Mouse (Mus musculus): Measurements from ENCODE around the gene Nrp1.
A peak's percentile ranks its signal among the peaks of the same experiment; 100 is the strongest.

Nrp1 gene

GRCm38 (mm10) chr8:128358406-128358755, at the start of gene Nrp1:
Gene Nrp1, plus strand, starts transcription at chr8:128358604.
- DNase-seq (ENCODE audit: low spot score): peak; percentile 68

DNA sequence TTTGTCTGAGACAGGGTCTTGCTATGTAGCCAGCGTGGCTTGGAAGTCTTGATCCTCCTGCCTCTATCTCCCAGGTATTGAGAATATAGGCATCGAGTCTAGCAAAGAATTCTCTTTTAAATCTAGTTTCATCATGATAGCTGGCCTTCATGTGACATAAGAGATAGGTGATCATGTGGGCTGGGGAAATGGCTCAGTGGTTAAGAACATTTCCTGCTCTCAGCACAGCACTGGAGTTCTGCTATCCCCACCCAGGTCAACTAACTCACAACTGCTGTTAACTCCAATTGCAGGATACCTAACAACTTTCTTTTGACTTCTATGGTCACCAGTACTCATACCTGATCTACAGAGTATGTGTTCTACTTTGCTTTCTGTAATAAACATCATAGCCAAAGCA, 37.6 kb upstream of the Nrp1 start:
- DNase-seq (ENCODE audit: low spot score): no peak

- no peak for DNase-seq (ENCODE audit: low spot score)
These were observed 31.1 kb upstream of the Nrp1 start for GRCm38 (mm10) chr8:128327281-128327680.

GRCm38 (mm10) chr8:128327922-128328321, 30.5 kb upstream of the Nrp1 start:
- DNase-seq (ENCODE audit: low spot score): no peak

DNA sequence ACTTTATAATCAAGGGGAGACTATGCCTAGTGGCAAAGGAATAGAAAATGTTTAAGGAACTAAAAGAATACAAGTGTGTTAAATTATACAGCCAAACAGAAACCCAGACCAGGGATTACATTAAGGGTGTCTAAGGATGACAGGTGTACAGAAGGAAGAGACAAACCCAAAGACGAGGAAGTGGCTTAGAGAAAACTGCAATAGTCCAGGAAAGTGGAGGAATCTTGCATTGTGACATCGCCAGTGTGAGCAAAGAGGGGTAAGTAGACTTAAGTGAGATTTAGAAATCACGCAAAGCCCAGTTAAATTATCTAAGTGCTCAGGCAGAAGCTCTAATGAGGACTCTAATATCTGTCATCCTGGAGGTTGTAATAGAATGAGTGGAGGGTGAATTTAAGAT, 28.9 kb upstream of the Nrp1 start:
- DNase-seq (ENCODE audit: low spot score): no peak

DNA sequence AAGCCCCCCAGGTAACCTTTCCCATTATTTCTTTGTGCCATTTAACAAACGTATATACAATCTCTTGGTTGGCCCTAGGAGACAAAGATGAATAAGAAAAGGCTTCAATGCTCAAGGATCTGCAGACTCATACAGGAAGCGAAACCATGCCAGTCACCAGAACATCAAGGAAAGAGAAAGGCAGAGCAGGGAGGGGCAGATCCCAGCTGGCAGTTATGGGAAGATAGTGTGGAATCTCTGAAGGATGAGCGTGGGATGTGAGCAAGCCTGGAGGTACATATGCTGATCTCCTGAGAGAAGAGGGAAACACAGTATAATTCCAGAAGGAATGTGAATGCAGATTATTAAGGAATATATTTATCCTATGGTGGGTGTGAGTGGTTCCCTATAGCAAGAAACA, 22.4 kb upstream of the Nrp1 start:
- no peak for DNase-seq (ENCODE audit: low spot score)

GRCm38 (mm10) chr8:128338951-128339350, 19.5 kb upstream of the Nrp1 start:
- DNase-seq (ENCODE audit: low spot score): no peak

- DNase-seq (ENCODE audit: low spot score): no peak
These were observed 18.9 kb upstream of the Nrp1 start for GRCm38 (mm10) chr8:128339521-128339920.

DNA sequence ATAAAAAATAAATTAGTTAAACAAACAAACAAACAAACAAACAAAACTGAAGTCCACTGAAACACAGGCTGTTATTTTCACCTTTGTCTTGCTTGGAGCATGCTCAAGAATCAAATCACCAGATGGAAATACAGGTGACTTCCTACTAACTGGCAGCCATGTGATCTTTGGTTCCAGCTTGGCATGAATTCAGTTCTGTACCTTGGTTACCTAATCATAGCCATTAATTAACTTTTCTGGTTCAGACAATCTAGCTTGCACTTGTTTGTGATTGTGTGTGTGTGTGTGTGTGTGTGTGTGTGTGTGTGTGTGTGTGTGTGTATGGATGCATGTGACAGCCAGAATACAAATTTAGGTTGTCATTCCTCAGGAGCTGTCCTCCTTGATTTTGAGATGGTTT, 8.0 kb upstream of the Nrp1 start:
- no peak for DNase-seq (ENCODE audit: low spot score)

GRCm38 (mm10) chr8:128351211-128351610, 7.2 kb upstream of the Nrp1 start:
- no peak for DNase-seq (ENCODE audit: low spot score)

- no peak for DNase-seq (ENCODE audit: low spot score)
These were observed 5.6 kb upstream of the Nrp1 start for GRCm38 (mm10) chr8:128352821-128353220.

GRCm38 (mm10) chr8:128353999-128354398, 4.4 kb upstream of the Nrp1 start:
- DNase-seq (ENCODE audit: low spot score): no peak

DNA sequence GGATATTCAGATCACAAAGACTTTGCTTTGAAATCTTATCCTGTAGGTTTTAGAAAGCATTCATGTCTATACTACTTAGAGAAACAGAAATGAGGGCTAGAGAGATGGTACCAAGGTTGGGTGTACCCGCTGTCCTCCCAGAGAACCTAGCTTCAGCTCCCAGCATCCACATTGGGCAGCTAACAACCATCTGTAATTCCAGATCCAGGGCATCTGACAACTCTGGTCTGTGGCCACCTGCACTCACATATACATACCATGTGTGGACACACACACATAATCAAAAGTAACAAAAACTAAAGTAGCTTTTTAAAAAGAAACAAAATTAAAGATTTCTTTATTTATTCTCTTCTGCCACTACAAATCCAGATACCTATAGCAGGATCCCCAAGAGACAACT, 3.3 kb upstream of the Nrp1 start:
- no peak for DNase-seq (ENCODE audit: low spot score)

DNA sequence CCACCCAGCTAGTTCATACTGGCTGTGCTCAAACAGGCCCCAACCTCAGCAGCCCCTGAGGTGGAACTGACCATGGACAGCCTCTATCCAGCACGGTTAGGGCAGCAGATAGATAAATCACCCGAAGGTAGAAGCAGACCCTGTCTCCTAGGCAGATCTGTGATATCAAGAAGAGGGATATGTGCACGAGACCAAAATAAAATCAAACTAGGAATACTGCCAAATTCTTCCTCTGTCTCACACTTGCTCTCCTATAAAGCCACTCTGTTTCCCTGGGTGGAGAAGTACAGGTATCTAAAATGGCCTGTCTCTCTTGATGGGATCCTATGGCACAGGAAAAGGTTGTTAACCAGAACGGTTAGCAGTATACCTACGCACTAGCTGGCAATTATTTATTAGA, 2.2 kb upstream of the Nrp1 start:
- DNase-seq (ENCODE audit: low spot score): peak; percentile 12

GRCm38 (mm10) chr8:128356796-128357539, 1.4 kb upstream of the Nrp1 start:
- DNase-seq (ENCODE audit: low spot score): peak; percentile 80

GRCm38 (mm10) chr8:128357540-128358405, 631 bp upstream of the Nrp1 start:
- DNase-seq (ENCODE audit: low spot score): peak; percentile 79

GRCm38 (mm10) chr8:128358756-128359520, 534 bp downstream of the Nrp1 start:
- peak; percentile 89 for DNase-seq (ENCODE audit: low spot score)

DNA sequence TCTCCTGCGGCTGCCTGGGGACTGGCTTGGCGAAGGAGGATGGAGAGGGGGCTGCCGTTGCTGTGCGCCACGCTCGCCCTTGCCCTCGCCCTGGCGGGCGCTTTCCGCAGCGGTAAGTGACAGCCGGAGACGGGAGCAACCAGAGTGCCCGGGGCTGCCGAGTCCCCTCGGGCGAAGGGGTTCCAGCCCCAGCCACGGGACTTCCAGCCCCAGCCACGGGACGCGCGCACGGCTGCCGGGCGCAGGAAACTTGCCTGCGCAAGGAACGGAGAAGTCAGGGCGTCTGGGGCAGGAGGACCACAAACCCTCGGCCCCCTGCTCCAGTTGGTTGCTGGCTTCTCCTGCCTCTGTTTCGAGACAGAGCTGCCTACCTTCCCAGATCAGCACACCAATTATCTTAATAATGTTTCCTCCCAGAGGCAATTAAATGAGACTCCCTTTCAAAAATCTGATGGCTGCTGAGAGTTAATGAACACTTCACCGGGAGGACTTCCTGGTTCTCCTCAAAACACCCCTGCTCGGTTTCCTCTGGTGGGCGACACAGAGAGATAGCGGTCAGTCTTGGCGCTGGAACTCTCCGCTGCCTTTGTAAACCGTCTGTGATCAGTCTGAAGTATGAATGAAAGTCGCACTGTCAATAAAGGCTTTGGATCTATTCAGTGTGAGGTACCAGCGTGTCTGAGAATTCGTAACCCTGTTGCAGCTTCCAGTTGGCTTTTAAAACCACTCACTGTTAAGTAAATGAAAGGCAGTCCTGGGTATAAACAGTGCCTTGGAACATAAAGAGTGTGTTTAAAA, 1.3 kb downstream of the Nrp1 start:
- peak; percentile 32 for DNase-seq (ENCODE audit: low spot score)

DNA sequence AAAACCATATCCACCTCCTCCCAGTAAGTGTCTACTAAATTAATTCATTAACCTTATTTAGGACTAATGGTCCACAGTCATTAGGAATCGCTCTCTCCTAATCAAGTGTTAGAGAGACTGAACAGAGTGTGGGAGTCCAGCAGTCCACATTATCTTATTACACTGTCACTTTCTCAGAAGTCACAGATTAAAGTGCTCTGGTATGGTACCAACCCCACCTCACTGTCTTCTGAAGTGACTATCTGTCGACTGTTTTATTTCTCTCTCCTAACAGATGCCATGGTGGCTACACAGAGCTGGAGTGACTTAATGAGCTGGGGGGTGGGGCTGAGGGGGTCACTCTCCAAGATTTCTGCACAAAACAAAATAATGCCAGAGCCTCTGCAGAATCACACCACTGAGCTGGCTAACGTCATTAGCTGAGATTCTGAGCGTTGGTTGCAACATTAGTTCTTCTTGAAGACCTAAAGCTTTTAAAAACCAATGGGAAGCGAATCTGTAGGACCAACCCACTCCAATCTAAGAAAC, 3.0 kb downstream of the Nrp1 start:
- peak; percentile 11 for DNase-seq (ENCODE audit: low spot score)

GRCm38 (mm10) chr8:128362940-128363595, 4.7 kb downstream of the Nrp1 start:
- DNase-seq (ENCODE audit: low spot score): peak; percentile 86

DNA sequence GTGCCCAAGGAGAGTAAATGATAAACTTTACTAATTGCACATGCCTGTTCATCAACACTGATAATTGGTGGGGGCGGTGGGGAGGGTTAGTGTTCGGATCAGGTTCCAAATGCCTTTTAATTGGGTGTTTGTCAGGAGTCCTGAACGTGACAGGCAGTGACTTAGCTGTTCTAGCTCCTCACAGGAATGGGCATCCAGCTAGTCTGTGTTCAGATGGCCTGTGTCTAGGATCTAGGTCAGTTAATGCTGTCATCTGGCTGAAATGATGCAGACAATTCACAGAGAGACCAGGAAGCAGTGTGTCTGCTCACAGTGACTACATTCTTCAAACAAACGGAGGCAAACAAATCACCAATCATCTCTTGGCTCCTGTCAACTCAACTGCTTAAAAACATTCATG, 12.1 kb downstream of the Nrp1 start:
- no peak for DNase-seq (ENCODE audit: low spot score)
